Mouse (Mus musculus): ENCODE measurements at regions not wholly inside any gene's neighbourhood (a gene's known extent, or its start where the extent isn't known, plus 50 kb on each side); places are given as distances from the start of the nearest gene placed in this dataset.

- in situ Hi-C loops (cut with MboI, MseI) = loop anchor here (10.0 kb wide), 1 partner anchor 1299 kb away; no protein-coding TSS in a partner anchor
Measured at GRCm38 (mm10) chr10:108034068-108034467, 122.1 kb upstream of the Otogl start.

- in situ Hi-C loops (cut with MboI, MseI) = loop anchor here (10.0 kb wide), 1 partner anchor 1299 kb away; no protein-coding TSS in a partner anchor
Measured at GRCm38 (mm10) chr10:108033317-108033795, 121.4 kb upstream of the Otogl start.

- in situ Hi-C loops (cut with MboI, MseI) = no loop called here
Measured at GRCm38 (mm10) chr10:108027506-108027905, 115.6 kb upstream of the Otogl start.

- in situ Hi-C loops (cut with MboI, MseI) = no loop called here
Measured at GRCm38 (mm10) chr10:108024227-108024626, 112.3 kb upstream of the Otogl start.

GRCm38 (mm10) chr10:108016552-108016951 lies 104.6 kb upstream of the Otogl start:
- in situ Hi-C loops (cut with MboI, MseI) = loop anchor here (5.0 kb wide), 1 partner anchor 74 kb away; no protein-coding TSS in a partner anchor

GRCm38 (mm10) chr10:107994836-107995585 lies 83.1 kb upstream of the Otogl start:
- in situ Hi-C loops (cut with MboI, MseI) = no loop called here

GRCm38 (mm10) chr10:107992621-107993020 lies 80.7 kb upstream of the Otogl start:
- in situ Hi-C loops (cut with MboI, MseI) = no loop called here

- in situ Hi-C loops (cut with MboI, MseI) = no loop called here
Measured at GRCm38 (mm10) chr10:107990557-107990956, 78.6 kb upstream of the Otogl start.

- in situ Hi-C loops (cut with MboI, MseI) = no loop called here
Measured at GRCm38 (mm10) chr10:107989913-107990312, 78.0 kb upstream of the Otogl start.

- in situ Hi-C loops (cut with MboI, MseI) = no loop called here
Measured at GRCm38 (mm10) chr10:107982632-107983031, 70.7 kb upstream of the Otogl start.

GRCm38 (mm10) chr10:107982082-107982481 lies 70.1 kb upstream of the Otogl start:
- in situ Hi-C loops (cut with MboI, MseI) = no loop called here

- in situ Hi-C loops (cut with MboI, MseI) = no loop called here
Measured at GRCm38 (mm10) chr10:107976392-107976965, 64.5 kb upstream of the Otogl start.

- in situ Hi-C loops (cut with MboI, MseI) = no loop called here
Measured at GRCm38 (mm10) chr10:107971748-107972147, 59.8 kb upstream of the Otogl start.

GRCm38 (mm10) chr10:107966996-107967395 lies 55.1 kb upstream of the Otogl start:
- in situ Hi-C loops (cut with MboI, MseI) = no loop called here

- in situ Hi-C loops (cut with MboI, MseI) = no loop called here
Measured at GRCm38 (mm10) chr10:107964022-107964421, 52.1 kb upstream of the Otogl start.

GRCm38 (mm10) chr10:107962130-107962529 lies 50.2 kb upstream of the Otogl start:
- in situ Hi-C loops (cut with MboI, MseI) = no loop called here

All from regulatory T cell (primary cell).